Mouse (Mus musculus) megakaryocyte, embryonic 14.5 days (primary cell): ENCODE results near the gene Prkd2. TPM values are rescaled to one million over a fixed set of nuclear protein-coding genes. Genes with fewer than 3 reads are reported as not detected.

ENCODE experiments used
- H3K27me3 ChIP-seq: replicated peaks from 2 replicates; pipeline ENCODE3; 2012; ENCODE audit warnings: inconsistent platforms
- H3K36me3 ChIP-seq: replicated peaks from 2 replicates; pipeline ENCODE3; 2012; ENCODE audit warnings: low read length, inconsistent platforms, mixed read lengths
- H3K4me1 ChIP-seq: 2 replicates; pipeline ENCODE4 v1.6.1; 2012; ENCODE audit warnings: inconsistent platforms
- H3K4me3 ChIP-seq: replicated peaks from 2 replicates; pipeline ENCODE3; 2012; ENCODE audit warnings: moderate library complexity, mild to moderate bottlenecking, inconsistent platforms
- H3K9me3 ChIP-seq: 2 replicates; pipeline ENCODE4 v1.6.1; 2012; ENCODE audit warnings: inconsistent platforms
- FLI1 ChIP-seq: IDR thresholded peaks from 2 replicates; pipeline ENCODE4 v1.6.1; 2012; ENCODE audit warnings: low read length, inconsistent platforms, mixed read lengths
- GATA1 ChIP-seq: IDR thresholded peaks from 3 replicates; pipeline ENCODE4 v1.6.1; 2012; ENCODE audit warnings: mixed read lengths, low read length, inconsistent platforms, borderline replicate concordance
- polyA plus RNA-seq: library from polyadenylated mRNA; stranded (reverse); fragments of >175 nt; gene quantifications from 2 replicates; pipeline ENCODE4 v1.2.3, GENCODE M21; 2012; ENCODE audit warnings: low replicate concordance; ENCODE audit not compliant: insufficient read depth

The Prkd2 gene
- polyA plus RNA-seq, 1 experiment, result 70.1 TPM

GRCm38 (mm10) chr7:16914453-16915343 lies 72.0 kb downstream of the Prkd2 start:
- H3K9me3 ChIP-seq, result no peaks in the 10 kb centered on the region
- H3K4me1 ChIP-seq, result peaks cover 88% of the 10 kb centered on the region
- peaks cover 98% of the 10 kb centered on the region for H3K36me3 ChIP-seq
- H3K4me3 ChIP-seq, result no peak overlapping the region
- no peak for TF ChIP-seq GATA1
- TF ChIP-seq FLI1, result no peak
- no peaks in the 10 kb centered on the region for H3K27me3 ChIP-seq

- H3K27me3 ChIP-seq, result no peaks in the 10 kb centered on the region
- no peak overlapping the region for H3K4me3 ChIP-seq
- H3K4me1 ChIP-seq, result peaks cover 88% of the 10 kb centered on the region
- peaks cover 97% of the 10 kb centered on the region for H3K36me3 ChIP-seq
- H3K9me3 ChIP-seq, result no peaks in the 10 kb centered on the region
- TF ChIP-seq FLI1, result no peak
- no peak for TF ChIP-seq GATA1
Observed at GRCm38 (mm10) chr7:16915461-16916340, 73.0 kb downstream of the Prkd2 start.

DNA sequence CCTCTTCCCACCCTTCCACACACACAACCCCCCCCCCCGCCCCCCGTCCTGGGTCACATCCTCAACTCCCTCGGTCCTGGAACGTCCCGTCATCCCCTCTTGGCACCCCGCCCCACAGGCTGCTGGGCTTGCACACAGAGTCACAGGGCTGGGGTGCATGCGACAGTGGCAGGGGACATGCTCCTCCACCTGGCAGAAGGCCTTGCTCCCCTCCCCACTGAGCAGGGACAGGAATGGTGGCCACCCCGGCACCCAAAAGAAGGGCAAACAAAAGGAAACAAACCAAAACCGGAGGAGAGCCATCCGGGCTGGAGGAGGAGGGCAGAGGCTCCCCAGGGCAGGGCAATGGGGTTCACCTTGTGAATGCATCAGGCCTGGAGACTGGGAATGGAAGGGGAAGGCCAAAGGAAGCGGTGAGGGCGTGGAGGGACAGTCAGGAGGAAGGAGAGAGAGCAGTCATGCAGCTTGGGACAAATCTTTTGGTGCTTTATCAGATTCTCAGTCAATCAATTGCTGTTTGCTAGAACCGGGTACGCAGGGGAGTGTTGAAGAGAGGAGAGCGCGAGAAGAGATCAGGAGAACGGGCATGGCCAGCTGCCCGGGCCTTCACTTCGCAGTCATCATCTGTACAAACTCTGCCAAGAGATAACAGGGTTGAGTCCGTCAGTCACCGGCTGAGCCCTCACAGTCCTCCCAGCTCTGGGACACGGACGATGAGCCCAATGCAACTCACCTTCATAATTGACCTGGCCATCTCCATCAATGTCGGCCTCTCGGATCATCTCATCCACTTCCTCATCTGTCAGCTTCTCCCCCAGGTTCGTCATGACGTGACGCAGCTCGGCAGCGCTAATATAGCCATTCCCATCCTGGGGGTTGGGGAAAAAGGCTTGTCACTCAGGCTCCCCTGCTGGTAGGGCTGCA lies 73.9 kb downstream of the Prkd2 start:
- TF ChIP-seq FLI1 (no peak), GATA1 (no peak)
- Histone ChIP-seq H3K9me3 (no peaks in the 10 kb centered on the region), H3K27me3 (no peaks in the 10 kb centered on the region), H3K4me3 (no peak overlapping the region), H3K36me3 (peaks cover 97% of the 10 kb centered on the region), H3K4me1 (peaks cover 88% of the 10 kb centered on the region)

GRCm38 (mm10) chr7:16917447-16917846 lies 74.7 kb downstream of the Prkd2 start:
- no peaks in the 10 kb centered on the region for H3K9me3 ChIP-seq
- H3K27me3 ChIP-seq, result no peaks in the 10 kb centered on the region
- no peak overlapping the region for H3K4me3 ChIP-seq
- peaks cover 98% of the 10 kb centered on the region for H3K36me3 ChIP-seq
- TF ChIP-seq GATA1, result no peak
- no peak for TF ChIP-seq FLI1
- peaks cover 88% of the 10 kb centered on the region for H3K4me1 ChIP-seq

- Histone ChIP-seq H3K4me3 (no peak overlapping the region), H3K4me1 (peaks cover 86% of the 10 kb centered on the region), H3K36me3 (peaks cover 94% of the 10 kb centered on the region), H3K27me3 (no peaks in the 10 kb centered on the region), H3K9me3 (no peaks in the 10 kb centered on the region)
- no peak for TF ChIP-seq GATA1
- TF ChIP-seq FLI1, result no peak
Observed at GRCm38 (mm10) chr7:16918014-16918413, 75.3 kb downstream of the Prkd2 start.

DNA sequence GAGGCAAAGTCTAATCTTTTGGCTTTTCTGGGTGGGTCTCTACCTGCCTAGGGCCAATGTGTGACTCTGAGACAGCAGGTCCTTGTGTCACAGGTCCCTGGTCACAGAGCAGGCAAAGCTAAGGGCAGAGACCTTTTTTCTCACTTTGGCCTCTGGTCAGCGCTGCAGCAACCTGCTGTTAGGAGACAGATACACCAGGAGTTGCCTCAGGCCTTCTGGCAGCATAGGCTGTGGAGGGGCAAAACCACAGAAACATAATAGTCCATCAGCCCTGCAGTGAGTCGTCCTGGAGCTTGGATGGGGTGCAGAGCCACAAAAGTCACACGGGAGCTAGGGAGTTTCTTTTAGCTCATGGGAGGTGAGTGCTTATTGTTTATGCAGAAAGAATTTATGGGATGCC lies 76.0 kb downstream of the Prkd2 start:
- no peak for TF ChIP-seq FLI1
- H3K9me3 ChIP-seq, result no peaks in the 10 kb centered on the region
- H3K4me1 ChIP-seq, result peaks cover 80% of the 10 kb centered on the region
- H3K36me3 ChIP-seq, result peaks cover 88% of the 10 kb centered on the region
- H3K27me3 ChIP-seq, result no peaks in the 10 kb centered on the region
- H3K4me3 ChIP-seq, result no peak overlapping the region

DNA sequence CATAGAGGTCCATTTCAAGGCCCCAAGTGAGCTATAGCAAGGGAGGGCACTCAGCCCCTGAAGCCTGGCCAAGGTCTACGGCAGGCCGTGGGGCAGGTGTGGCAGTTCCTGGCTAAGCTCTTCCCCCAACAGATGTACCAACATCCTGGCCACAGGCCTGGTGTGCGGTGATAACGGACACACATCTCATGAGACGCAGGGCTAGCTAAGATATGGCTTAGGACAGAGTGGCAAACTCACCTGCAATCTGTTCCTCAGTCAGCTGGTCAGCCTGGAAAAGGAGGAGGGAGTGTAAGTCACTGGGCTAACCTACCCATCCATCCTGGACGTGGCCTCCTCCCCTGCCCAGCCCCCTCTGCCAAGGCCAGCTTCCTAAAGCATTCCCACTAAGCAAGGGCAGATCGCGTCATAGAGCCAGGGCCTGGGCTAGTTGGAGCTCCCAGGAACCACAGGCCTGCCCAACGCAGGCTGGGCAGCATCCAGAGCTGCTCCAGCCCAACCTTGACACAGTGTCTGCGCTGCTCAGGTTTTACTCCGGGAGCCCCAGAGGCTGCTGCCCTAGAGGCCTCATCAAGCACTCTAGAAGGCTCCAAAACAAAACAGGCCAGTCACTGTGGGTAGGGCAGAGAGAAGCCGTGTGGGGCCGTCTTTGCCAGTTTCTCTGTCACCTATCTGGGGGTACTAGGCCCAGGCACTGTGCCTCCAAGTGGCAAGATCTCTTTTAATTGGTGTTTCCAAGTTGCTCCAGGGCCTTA lies 76.9 kb downstream of the Prkd2 start:
- Histone ChIP-seq H3K36me3 (peaks cover 79% of the 10 kb centered on the region), H3K9me3 (no peaks in the 10 kb centered on the region), H3K4me3 (peak overlapping the region; percentile 43), H3K27me3 (no peaks in the 10 kb centered on the region), H3K4me1 (peaks cover 71% of the 10 kb centered on the region)
- TF ChIP-seq FLI1 (no peak), GATA1 (no peak)

Other genes with a start within 250 kb of the Prkd2 start
- gene Arhgap35, start 227.9 kb upstream of the Prkd2 start, polyA plus RNA-seq, result 2.7 TPM in 2 replicates
- gene Ceacam15, start 167.2 kb upstream of the Prkd2 start, polyA plus RNA-seq, result 0.10 TPM in 1 of 2 replicates, not detected in the other
- gene Ceacam9, start 121.0 kb upstream of the Prkd2 start, polyA plus RNA-seq, result not detected in 2 replicates
- gene Ap2s1, start 104.5 kb upstream of the Prkd2 start, polyA plus RNA-seq, result 1,190 and 1,969 TPM in 2 replicates
- gene Slc1a5, start 61.6 kb upstream of the Prkd2 start, polyA plus RNA-seq, result 35.2 and 52.2 TPM in 2 replicates
- 83.0 and 118 TPM in 2 replicates for gene Strn4, start 27.0 kb upstream of the Prkd2 start, polyA plus RNA-seq
- gene Fkrp, start 26.2 kb upstream of the Prkd2 start, polyA plus RNA-seq, result 14.8 and 21.1 TPM in 2 replicates
- 3.3 and 10.9 TPM in 2 replicates for gene Dact3, start 32.4 kb downstream of the Prkd2 start, polyA plus RNA-seq
- not detected in 2 replicates for gene Gng8, start 48.9 kb downstream of the Prkd2 start, polyA plus RNA-seq
- gene Ptgir, start 63.6 kb downstream of the Prkd2 start, polyA plus RNA-seq, result 56.9 and 66.7 TPM in 2 replicates
- 823 and 866 TPM in 2 replicates for gene Calm3, start 81.2 kb downstream of the Prkd2 start, polyA plus RNA-seq
- not detected in 2 replicates for gene Pnmal2, start 101.8 kb downstream of the Prkd2 start, polyA plus RNA-seq
- gene Pnmal1, start 116.8 kb downstream of the Prkd2 start, polyA plus RNA-seq, result not detected in 2 replicates
- gene Gm42372, start 140.2 kb downstream of the Prkd2 start, polyA plus RNA-seq, result 0.06 and 1.4 TPM in 2 replicates
- 2.9 and 5.3 TPM in 2 replicates for gene Ccdc8, start 149.8 kb downstream of the Prkd2 start, polyA plus RNA-seq
- 55.6 and 70.0 TPM in 2 replicates for gene Ppp5c, start 185.0 kb downstream of the Prkd2 start, polyA plus RNA-seq
- gene Hif3a, start 219.5 kb downstream of the Prkd2 start, polyA plus RNA-seq, result 3.3 and 5.6 TPM in 2 replicates
- gene Psg16, start 231.1 kb downstream of the Prkd2 start, polyA plus RNA-seq, result not detected in 2 replicates